Mouse (Mus musculus) left cerebral cortex, adult 2 months (tissue): ENCODE data around the gene Fhad1. TPM values are rescaled to one million over a fixed set of nuclear protein-coding genes. Genes with fewer than 3 reads are reported as not detected.
"Not testable (repeated sequence)": the region's sequence is repeated elsewhere in the genome, so short reads cannot be mapped to it uniquely, and the experiment has no call there.

Experiments
- DNase-seq, 2 experiments: peaks; one replicate each; pipeline ENCODE4 v3.0.0; 2021 to 2022; ENCODE audit warnings: low spot score in 2 of 2, mixed read lengths in 1 of 2; ENCODE audit errors: extremely low spot score in 1 of 2
- H3K27ac ChIP-seq: fragments of 200-600 bp; 2 replicates; pipeline ENCODE4 v1.8.1; 2022
- H3K4me3 ChIP-seq: fragments of 200-600 bp; 2 replicates; pipeline ENCODE4 v1.8.1; 2022
- CTCF ChIP-seq: fragments of 200-600 bp; IDR thresholded peaks from 2 replicates; pipeline ENCODE4 v1.8.1; 2022; ENCODE audit warnings: antibody characterized with exemption, mild to moderate bottlenecking, moderate library complexity
- intact Hi-C: fragments of 180-260 bp; cut with DNase I; formaldehyde crosslinking; loops from one replicate; pipeline ENCODE4 v1.15.1; 2025
- total RNA-seq, 2 experiments: library from RNA; stranded (reverse); gene quantifications; 2 replicates each; pipeline ENCODE4 v1.2.3; 2021

The Fhad1 gene
- total RNA-seq, 2 experiments from 2014 or later = 9.0 to 9.2 TPM

DNA sequence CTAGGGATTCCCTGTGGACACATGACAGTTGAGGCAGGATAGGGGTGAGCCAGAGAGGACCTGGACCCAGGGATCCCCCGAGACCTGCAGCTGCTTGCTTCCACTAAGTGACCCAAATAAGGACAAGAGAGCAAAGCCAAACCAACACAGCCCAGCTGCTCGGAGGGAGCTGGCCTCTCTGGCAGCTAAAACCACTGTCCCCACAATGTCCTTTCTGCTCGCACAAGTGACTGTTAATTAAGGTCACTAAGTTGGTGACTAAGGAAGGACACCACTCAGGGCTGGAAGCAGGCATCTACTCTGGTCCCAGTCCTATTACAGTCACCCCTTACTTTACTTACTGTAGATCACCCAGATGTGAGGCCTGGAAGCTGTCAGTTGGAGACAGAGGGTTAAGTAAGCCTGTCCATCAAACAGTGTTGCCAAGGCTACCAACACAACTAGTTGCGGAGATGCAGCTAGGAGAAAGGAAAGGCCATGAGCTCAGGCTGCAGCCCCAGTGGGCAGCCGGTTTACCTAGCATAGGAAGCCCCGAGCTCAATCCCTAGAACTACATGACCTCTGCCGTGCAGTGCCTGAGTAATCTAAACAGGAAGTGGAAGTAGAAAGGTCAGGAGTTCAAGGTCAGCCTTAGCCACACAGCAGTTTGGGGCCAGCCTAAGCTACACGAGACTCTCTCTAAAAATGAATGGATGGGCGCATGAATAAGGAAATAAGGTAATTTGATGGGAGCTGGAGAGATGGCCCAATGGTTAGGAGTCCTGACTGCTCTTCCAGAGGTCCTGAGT is 39.0 kb upstream of the Fhad1 start:
- intact Hi-C loops = no loop called here
- no peak for TF ChIP-seq CTCF
- no peak for DNase-seq
- H3K27ac ChIP-seq = no peak overlapping the region
- no peak overlapping the region for H3K4me3 ChIP-seq

DNA sequence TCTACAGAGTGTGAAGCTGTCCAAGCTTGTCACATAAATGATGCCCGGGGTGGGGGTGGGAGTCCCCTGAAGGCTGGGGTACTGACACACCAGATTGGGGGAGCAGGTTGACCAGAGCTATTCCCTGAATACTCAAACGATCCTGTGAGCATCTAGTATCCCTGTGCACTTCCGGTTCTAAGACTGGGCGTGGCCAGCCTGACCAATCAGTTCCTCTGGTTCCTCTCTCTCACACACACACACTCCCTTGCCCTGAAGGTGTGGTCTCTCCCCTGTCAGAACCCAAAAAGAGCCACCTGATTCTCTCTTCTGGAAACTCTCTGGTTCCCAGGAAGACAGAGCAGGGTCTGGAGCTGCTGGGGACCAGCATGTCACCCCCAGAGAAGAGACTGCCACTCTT is 38.4 kb upstream of the Fhad1 start:
- Histone ChIP-seq H3K27ac (no peak overlapping the region), H3K4me3 (no peak overlapping the region)
- intact Hi-C loops = no loop called here
- DNase-seq = no peak
- TF ChIP-seq CTCF = no peak

DNA sequence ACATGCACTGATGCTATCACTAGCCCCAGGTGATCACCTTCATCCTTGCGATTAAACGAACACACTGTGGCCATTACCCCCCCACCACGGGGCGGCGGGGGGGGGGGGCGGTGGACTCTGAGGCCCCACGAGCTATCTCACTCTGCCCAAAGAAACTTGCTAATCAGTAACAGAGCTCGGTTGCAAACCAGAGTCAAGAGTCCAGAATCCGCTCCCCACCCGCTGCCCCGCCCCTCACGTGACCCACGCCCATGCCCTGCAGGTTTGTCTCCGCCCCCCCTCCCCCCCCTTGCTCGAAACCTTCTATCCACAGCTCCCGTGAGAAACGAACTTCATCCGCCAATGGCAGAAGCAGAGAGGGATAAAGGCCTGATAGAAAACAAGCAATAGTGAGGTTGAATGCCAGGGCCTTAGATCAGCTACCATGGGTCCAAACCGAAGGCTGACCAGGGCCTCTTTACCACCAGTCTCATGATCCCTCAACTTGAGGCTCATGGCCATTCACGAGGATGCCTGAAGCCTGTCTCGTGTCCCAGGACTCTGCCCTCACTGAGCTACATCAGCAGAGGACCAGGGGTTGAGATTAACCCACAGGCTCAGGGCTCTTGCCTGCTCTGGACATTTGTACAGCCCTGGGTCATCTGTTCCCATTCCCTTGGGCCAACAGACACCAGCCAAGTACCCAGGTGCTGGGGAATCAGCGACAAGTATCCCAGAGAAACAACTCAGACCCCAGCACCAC is 37.7 kb upstream of the Fhad1 start:
- TF ChIP-seq CTCF = no peak
- H3K4me3 ChIP-seq = no peak overlapping the region
- no peak for DNase-seq
- intact Hi-C loops = no loop called here
- no peak overlapping the region for H3K27ac ChIP-seq

DNA sequence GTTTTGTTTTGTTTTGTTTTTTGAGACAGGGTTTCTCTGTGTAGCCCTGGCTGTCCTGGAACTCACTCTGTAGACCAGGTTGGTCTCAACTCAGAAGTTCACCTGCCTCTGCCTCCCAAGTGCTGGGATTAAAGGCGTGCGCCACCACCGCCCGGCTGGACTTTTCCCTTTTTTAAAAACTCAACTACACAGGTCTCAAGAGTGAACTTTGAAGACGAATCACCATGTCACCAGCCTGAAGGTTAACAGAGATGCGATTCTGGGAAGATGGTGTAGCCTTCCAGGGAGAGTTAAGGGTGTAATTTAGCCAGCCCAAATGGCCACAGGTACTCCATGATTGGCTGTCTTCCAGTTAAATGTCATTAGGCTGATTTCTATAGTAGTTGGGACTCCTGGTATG is 37.0 kb upstream of the Fhad1 start:
- H3K4me3 ChIP-seq, H3K27ac ChIP-seq, intact Hi-C loops, DNase-seq: not testable (repeated sequence)

DNA sequence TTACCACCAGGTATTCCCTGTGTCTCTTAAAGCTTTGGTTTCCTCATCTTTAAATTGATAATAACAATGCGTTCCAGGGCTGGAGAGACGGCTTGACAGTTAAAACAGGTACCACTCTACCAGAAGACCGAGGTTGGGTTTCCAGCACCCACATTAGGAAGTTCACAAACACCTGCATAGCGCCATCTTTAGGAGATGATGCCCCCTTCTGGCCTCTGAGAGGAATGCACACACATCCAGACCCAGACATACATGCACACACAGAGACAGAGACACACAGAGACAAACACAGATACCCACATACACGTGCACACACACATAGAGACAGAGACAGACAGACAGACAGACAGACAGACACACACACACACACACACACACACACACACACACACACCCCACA is 35.1 kb upstream of the Fhad1 start:
- Histone ChIP-seq H3K4me3 (no peak overlapping the region), H3K27ac (no peak overlapping the region)
- intact Hi-C loops = no loop called here
- no peak; the same call in 1 of the 2 replicates for TF ChIP-seq CTCF
- no peak for DNase-seq

DNA sequence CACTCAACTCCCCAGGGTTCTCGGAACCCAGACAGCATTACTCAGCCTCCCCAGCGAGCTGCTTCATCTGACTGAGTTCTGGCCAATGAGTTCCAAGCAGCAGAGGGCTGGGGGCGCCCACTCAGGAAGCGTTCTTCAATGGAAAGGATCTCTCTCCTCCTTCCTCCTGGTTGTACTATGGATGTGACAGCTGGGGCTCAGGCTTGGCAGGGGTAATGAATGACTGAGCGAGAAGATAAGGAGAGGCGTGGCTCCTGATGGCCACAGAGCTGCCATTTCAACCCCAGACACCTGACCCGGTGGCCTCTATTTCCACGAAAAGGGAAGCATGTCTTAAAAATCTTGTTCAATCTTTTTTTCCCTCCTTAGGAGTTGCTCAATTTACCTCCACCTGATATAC is 33.5 kb upstream of the Fhad1 start:
- no peak for DNase-seq
- no peak overlapping the region for H3K27ac ChIP-seq
- intact Hi-C loops = no loop called here
- TF ChIP-seq CTCF = no peak
- no peak overlapping the region for H3K4me3 ChIP-seq

DNA sequence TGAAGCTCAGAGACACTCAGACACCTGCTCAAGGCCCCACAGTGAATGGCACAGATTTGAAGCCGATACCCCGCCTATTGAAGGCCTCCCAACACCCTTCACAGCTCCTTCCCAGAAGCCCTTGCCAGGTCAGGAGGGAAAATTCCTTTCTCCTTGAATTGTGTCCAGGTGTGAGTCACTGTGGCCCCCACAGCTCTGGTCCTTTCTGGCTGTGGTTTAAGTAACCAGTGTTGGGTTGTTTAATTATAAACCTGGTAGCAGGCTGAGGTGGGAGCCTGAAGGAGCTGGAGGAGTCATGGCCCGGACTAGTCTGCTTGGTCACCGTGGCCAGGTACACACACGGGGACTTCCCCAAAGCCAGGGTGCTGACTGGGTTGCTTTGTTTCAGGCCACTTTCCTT is 32.1 kb upstream of the Fhad1 start:
- no peak for DNase-seq
- Histone ChIP-seq H3K27ac (no peak overlapping the region), H3K4me3 (no peak overlapping the region)
- no peak for TF ChIP-seq CTCF
- intact Hi-C loops = no loop called here

DNA sequence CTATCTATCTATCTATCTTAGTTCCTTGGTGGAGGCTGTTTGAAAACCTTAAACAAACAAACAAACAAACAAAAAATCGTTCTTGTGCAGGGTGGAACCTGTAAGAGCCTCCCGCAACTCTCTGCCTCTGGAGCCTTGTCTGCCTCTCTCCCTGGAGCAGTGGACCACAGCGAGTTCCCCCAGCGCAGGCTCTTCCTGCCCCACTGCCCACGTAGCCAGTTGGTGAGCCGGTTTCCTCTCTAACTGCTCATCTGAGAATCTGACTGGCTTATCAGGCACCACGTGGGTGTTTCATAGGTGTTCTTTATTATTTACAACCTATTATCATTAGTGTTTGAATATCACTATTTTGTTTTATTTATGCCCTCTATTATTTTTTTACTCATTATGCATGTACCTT is 31.6 kb upstream of the Fhad1 start:
- H3K27ac ChIP-seq = no peak overlapping the region
- no peak overlapping the region for H3K4me3 ChIP-seq
- intact Hi-C loops = no loop called here
- no peak for TF ChIP-seq CTCF
- DNase-seq = no peak

DNA sequence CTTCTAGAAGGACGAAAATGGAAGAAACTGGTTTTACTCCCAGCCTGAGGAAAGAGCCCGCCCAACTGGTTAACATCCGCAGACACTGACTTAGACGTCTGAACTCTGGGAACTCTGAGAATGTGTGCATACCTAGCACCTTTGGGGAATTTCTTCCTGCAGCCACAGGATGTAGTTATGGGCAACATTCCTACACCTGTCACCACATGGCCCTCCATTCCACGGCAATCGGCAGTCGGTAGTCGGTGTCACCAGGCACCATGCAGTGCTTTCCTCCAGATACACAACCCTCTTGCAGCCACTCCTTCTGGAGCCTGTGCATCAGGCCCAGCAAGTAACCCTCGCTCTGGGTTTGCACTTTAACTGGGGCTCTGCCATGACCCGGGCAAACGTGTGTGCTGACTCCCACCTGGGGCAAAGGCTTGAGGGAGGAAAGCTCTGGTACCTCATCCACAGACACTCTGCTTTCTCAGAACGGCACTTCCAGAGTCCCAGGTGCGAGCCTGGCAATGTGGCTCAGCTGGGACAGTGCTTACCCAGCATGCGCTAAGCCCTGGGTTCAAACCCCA is 30.8 kb upstream of the Fhad1 start:
- DNase-seq = no peak
- no peak for TF ChIP-seq CTCF
- intact Hi-C loops = no loop called here
- H3K27ac ChIP-seq = no peak overlapping the region
- H3K4me3 ChIP-seq = no peak overlapping the region

DNA sequence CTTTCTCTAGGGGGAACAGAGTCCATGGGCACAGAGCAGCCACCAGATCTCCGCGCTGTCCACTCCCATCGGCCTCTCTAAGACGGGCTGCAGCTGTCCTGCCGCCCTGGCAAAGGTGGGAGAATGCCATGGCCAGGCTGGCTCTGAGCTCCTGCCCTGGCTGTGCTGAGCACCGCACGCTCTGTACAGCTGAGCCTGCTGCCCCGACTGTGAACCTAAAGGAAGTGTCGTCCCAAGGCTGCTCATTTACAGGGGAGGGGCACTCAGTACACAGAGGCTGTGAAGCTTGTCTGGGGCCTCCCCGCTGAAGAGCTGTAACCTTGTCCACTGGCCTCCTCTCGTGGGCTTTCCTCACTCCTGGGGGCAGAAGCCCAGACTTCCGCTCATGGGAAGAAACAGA is 29.6 kb upstream of the Fhad1 start:
- DNase-seq = no peak
- Histone ChIP-seq H3K27ac (no peak overlapping the region), H3K4me3 (no peak overlapping the region)
- intact Hi-C loops = no loop called here
- no peak for TF ChIP-seq CTCF

DNA sequence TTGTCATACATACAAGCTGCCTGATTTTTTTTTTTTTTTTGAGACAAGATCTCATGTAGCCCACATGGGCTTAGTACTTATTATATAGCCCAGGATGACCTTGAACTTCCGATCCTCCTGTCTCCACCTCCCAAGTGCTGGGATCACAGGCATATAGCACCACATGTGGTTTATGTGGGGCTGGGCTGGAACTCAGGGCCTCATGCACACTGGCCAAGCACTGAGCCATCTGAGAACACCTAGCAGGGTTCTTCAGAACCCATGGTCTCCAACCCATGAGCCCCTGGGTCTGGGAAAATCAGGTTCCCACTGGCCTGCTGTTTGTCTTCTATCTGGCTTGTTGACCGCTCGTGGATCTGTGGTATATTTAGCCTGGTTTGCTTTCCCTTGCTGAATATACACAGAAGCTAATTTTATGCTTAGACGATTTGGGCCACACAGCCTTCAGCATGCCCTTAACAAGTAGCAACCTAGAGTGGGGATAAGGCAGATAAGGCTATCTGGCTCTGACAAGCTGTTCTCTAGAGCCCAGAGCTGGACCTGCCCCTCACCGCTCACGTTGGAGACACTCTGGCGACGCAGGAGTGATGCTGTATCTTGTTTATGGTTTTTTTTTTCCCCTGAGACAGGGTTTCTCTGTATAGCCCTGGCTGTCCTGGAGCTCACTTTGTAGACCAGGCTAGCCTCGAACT is 24.9 kb upstream of the Fhad1 start:
- intact Hi-C loops = no loop called here
- no peak for DNase-seq
- H3K4me3 ChIP-seq = no peak overlapping the region
- no peak overlapping the region for H3K27ac ChIP-seq
- TF ChIP-seq CTCF = no peak

DNA sequence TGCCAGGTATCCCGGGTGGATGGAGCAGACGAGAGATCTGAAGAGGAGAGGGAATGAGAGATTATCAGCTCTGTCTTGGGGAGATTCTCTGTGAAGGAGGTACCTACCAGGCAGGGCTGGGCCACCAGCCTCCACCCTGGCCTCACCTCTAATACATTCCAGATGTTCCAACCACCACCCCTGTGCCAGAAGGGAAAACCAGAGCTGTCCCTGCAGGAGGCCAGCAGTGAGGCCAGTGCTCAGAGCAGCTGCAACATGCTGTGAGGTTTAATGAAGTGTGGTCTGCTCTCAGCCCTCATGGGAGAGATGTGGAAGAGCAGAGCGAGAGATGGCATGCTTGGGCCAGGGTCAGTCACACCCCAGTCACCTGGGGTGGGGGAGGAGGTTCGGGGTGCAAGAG is 23.0 kb upstream of the Fhad1 start:
- H3K4me3 ChIP-seq = no peak overlapping the region
- no peak for TF ChIP-seq CTCF
- intact Hi-C loops = no loop called here
- H3K27ac ChIP-seq = no peak overlapping the region
- DNase-seq = no peak
